Mouse (Mus musculus) gastrocnemius, postnatal 14 days (tissue): ENCODE data around the gene Fam104a. TPM values are rescaled to one million over a fixed set of nuclear protein-coding genes. Genes with fewer than 3 reads are reported as not detected.
A peak's percentile ranks its signal among the peaks of the same experiment; 100 is the strongest.

Experiments
- DNase-seq: peaks from one replicate; pipeline ENCODE4 v3.0.0; 2021; ENCODE audit warnings: mixed read lengths
- intact Hi-C: fragments of 180-260 bp; cut with DNase I; formaldehyde crosslinking; loops from one replicate; pipeline ENCODE4 v1.15.1; 2025; ENCODE audit warnings: low total_unique reads
- total RNA-seq, 2 experiments: library from RNA; stranded (reverse); gene quantifications; 2 replicates each; pipeline ENCODE4 v1.2.3; 2021

Fam104a gene
- total RNA-seq, 2 experiments from 2014 or later = 28.4 to 31.3 TPM

GRCm38 (mm10) chr11:113617132-113617911 lies 66.6 kb downstream of the Fam104a start:
- DNase-seq = peak; percentile 59
- intact Hi-C loops = loop anchor here (5.0 to 10.0 kb wide), 3 partner anchors 113 to 440 kb away; no protein-coding TSS in a partner anchor

GRCm38 (mm10) chr11:113614476-113614875 lies 69.5 kb downstream of the Fam104a start:
- no peak for DNase-seq
- intact Hi-C loops = loop anchor here (10.0 kb wide), 1 partner anchor 110 kb away; no protein-coding TSS in a partner anchor

- intact Hi-C loops = loop anchor here (10.0 kb wide), 1 partner anchor 107 kb away; no protein-coding TSS in a partner anchor
- peak; percentile 47 for DNase-seq
These were observed 72.0 kb downstream of the Fam104a start for GRCm38 (mm10) chr11:113611664-113612611.

Other genes with a start within 250 kb of the Fam104a start
- not detected for gene Sstr2, start 64.8 kb downstream of the Fam104a start, total RNA-seq
- gene Cog1, start 35.0 kb downstream of the Fam104a start, total RNA-seq = 10 to 100 TPM; 21.2 to 22.9 TPM
- 1 to 10 TPM; 3.6 TPM for gene Slc39a11, start 34.1 kb downstream of the Fam104a start, total RNA-seq
- gene D11Wsu47e, start 257 bp upstream of the Fam104a start, total RNA-seq = 1 to 10 TPM; 5.0 to 7.5 TPM
- not detected for gene Cpsf4l, start 25.9 kb upstream of the Fam104a start, total RNA-seq
- gene Cdc42ep4, start 67.7 kb upstream of the Fam104a start, total RNA-seq = 10 to 100 TPM; 15.7 to 16.2 TPM